29 mouse cellular contexts compared by ENCODE assay signal in genomic region chr11:101675349-101675748, GRCm38 (mm10). TPM values are rescaled to one million over a fixed set of nuclear protein-coding genes. Genes with fewer than 3 reads are reported as not detected.
A peak's percentile ranks its signal among the peaks of the same experiment; 100 is the strongest.
DNase-seq lines count a peak whose midpoint lies in the region; ATAC-seq and TF ChIP-seq lines count a peak whose summit lies in the region.
"Had no signal": no experiment of that assay in that cellular context is flagged by ENCODE, and none has a peak within 500 bp of the region (broad histone marks: within the 10 kb centered on the region; RNA-seq: fewer than 3 reads in every experiment).

No protein-coding gene starts in this region.

- no peaks in the 10 kb centered on the region for H3K27me3 ChIP-seq in kidney, embryonic 15.5 days
- H3K27me3 ChIP-seq in thymus, adult 2 months (ENCODE audit: control insufficient read depth, insufficient read depth, low read length) = no peaks in the 10 kb centered on the region
- H3K27me3 ChIP-seq: embryonic facial prominence, embryonic 13.5 days; heart, embryonic 13.5 days; hindbrain, embryonic 15.5 days; limb, embryonic 13.5 days; midbrain, embryonic 15.5 days; neural tube, embryonic 15.5 days had no signal

- peak; percentile 77 for DNase-seq in kidney, adult 11 months
- peak; percentile 44 for DNase-seq in R1 (ENCODE audit: low read depth, low spot score)
- peak; percentile 78 to 82 for DNase-seq in kidney, adult 8-10 months
- DNase-seq in kidney, postnatal 25 days = peak; percentile 67 to 88
- no peak for DNase-seq in gastrocnemius, postnatal 25 days
- DNase-seq in thymus, adult 2 months = no peak
- DNase-seq in right cerebral cortex, adult 18-20 months = no peak
- DNase-seq: adrenal gland, postnatal 10 days; cerebellum, postnatal 10 days; gastrocnemius, adult 2 months; heart, postnatal 10 days; lung, embryonic 14.5 days; lung, postnatal 14 days; thymus, adult 18-20 months; thymus, postnatal 36 days had no signal

- H3K9me3 ChIP-seq in kidney, embryonic 15.5 days (replicated peaks) = no peaks in the 10 kb centered on the region
- H3K9me3 ChIP-seq: embryonic facial prominence, embryonic 13.5 days; heart, embryonic 13.5 days; hindbrain, embryonic 10.5 days; hindbrain, embryonic 15.5 days; limb, embryonic 13.5 days; midbrain, embryonic 10.5 days; midbrain, embryonic 15.5 days; neural tube, embryonic 15.5 days had no signal

- H3K36me3 ChIP-seq in kidney, embryonic 15.5 days = no peaks in the 10 kb centered on the region
- H3K36me3 ChIP-seq in thymus, adult 2 months (ENCODE audit: control insufficient read depth, insufficient read depth, low read length) = no peaks in the 10 kb centered on the region
- H3K36me3 ChIP-seq: embryonic facial prominence, embryonic 13.5 days; heart, embryonic 13.5 days; hindbrain, embryonic 10.5 days; hindbrain, embryonic 15.5 days; limb, embryonic 13.5 days; midbrain, embryonic 10.5 days; midbrain, embryonic 15.5 days; neural tube, embryonic 15.5 days had no signal

- peaks cover 16% of the 10 kb centered on the region for H3K4me1 ChIP-seq in kidney, embryonic 15.5 days
- no peaks in the 10 kb centered on the region for H3K4me1 ChIP-seq in thymus, adult 2 months (replicated peaks; ENCODE audit: control insufficient read depth, insufficient read depth, low read length)
- H3K4me1 ChIP-seq: limb, embryonic 13.5 days; midbrain, embryonic 15.5 days; neural tube, embryonic 15.5 days had no signal

- ATAC-seq in kidney, embryonic 15.5 days (replicated peaks; ENCODE audit: low FRiP score) = no peak
- ATAC-seq: forebrain, embryonic 16.5 days; inflammation-experienced regulatory T-cells, adult 6 months; midbrain, embryonic 15.5 days had no signal

- no peak overlapping the region for H3K9ac ChIP-seq in kidney, embryonic 15.5 days
- H3K9ac ChIP-seq: embryonic facial prominence, embryonic 13.5 days; heart, embryonic 13.5 days; hindbrain, embryonic 15.5 days; limb, embryonic 13.5 days; liver, embryonic 14.5 days; lung, embryonic 14.5 days; midbrain, embryonic 15.5 days; neural tube, embryonic 15.5 days had no signal

- no peak for TF ChIP-seq CTCF in thymus, adult 2 months (IDR thresholded peaks at IDR 0.05; ENCODE audit: borderline replicate concordance, control insufficient read depth, extremely low read depth, insufficient read depth, low read length, poor library complexity)

- 74% methylated on average over 4 of the region's 4 CpGs for WGBS in kidney, embryonic 15.5 days
- 94% methylated on average over 4 of the region's 4 CpGs for WGBS in thymus, adult 2 months

- TF ChIP-seq POLR2A in thymus, adult 2 months (IDR thresholded peaks at IDR 0.05; ENCODE audit: control insufficient read depth, extremely low read depth, insufficient read depth, low read length, poor library complexity) = no peak

- no peak overlapping the region for H3K4me2 ChIP-seq in kidney, embryonic 15.5 days
- H3K4me2 ChIP-seq: embryonic facial prominence, embryonic 13.5 days; heart, embryonic 13.5 days; hindbrain, embryonic 15.5 days; limb, embryonic 13.5 days; lung, embryonic 14.5 days; midbrain, embryonic 15.5 days; neural tube, embryonic 15.5 days had no signal

- no peak overlapping the region for H3K27ac ChIP-seq in kidney, embryonic 15.5 days
- no peak overlapping the region for H3K27ac ChIP-seq in thymus, adult 2 months (ENCODE audit: control insufficient read depth, insufficient read depth, low read length)
- H3K27ac ChIP-seq: embryonic facial prominence, embryonic 13.5 days; gastrocnemius, adult 2 months; heart, embryonic 13.5 days; hindbrain, embryonic 10.5 days; hindbrain, embryonic 15.5 days; left cerebral cortex, adult 2 months; limb, embryonic 13.5 days; liver, embryonic 14.5 days; midbrain, embryonic 10.5 days; midbrain, embryonic 15.5 days; neural tube, embryonic 15.5 days; stomach, postnatal 0 days had no signal

- no peak overlapping the region for H3K4me3 ChIP-seq in kidney, embryonic 15.5 days (replicated peaks)
- H3K4me3 ChIP-seq in thymus, adult 2 months (ENCODE audit: control insufficient read depth, insufficient read depth, low read length) = no peak overlapping the region
- H3K4me3 ChIP-seq: embryonic facial prominence, embryonic 13.5 days; gastrocnemius, adult 2 months; heart, embryonic 13.5 days; hindbrain, embryonic 10.5 days; hindbrain, embryonic 15.5 days; left cerebral cortex, adult 2 months; limb, embryonic 13.5 days; midbrain, embryonic 10.5 days; midbrain, embryonic 15.5 days; neural tube, embryonic 15.5 days had no signal

RNA-seq across cellular contexts. Expression of gene Arl4d, which starts 10.0 kb away (rescaled TPM):
- polyA plus RNA-seq in kidney, embryonic 15.5 days (2015; fragmentation: Nextera tagmentation; extraction: Ambion mirVana) = 3.9 and 4.1 TPM in 2 replicates
- 1 to 10 TPM; 5.7 to 5.8 TPM for total RNA-seq in gastrocnemius, postnatal 25 days (2021)
- polyA plus RNA-seq in thymus, adult 2 months (2012; rRNA removed) = 4.1 and 5.0 TPM in 2 replicates

RNA-seq across cellular contexts. Expression of gene Rdm1, which starts 48.4 kb away (rescaled TPM):
- polyA plus RNA-seq in kidney, embryonic 15.5 days (2015; fragmentation: Nextera tagmentation; extraction: Ambion mirVana) = 35.5 and 41.1 TPM in 2 replicates
- total RNA-seq in gastrocnemius, postnatal 25 days (2021) = 10 to 100 TPM; 21.6 to 25.0 TPM
- 36.5 and 39.2 TPM in 2 replicates for polyA plus RNA-seq in thymus, adult 2 months (2012; rRNA removed)

RNA-seq across cellular contexts. Expression of gene Dhx8, which starts 57.4 kb away (rescaled TPM):
- 32.3 and 36.1 TPM in 2 replicates for polyA plus RNA-seq in kidney, embryonic 15.5 days (2015; fragmentation: Nextera tagmentation; extraction: Ambion mirVana)
- 10 to 100 TPM; 12.4 TPM for total RNA-seq in gastrocnemius, postnatal 25 days (2021)
- 30.5 and 33.1 TPM in 2 replicates for polyA plus RNA-seq in thymus, adult 2 months (2012; rRNA removed)

Comparison
In these comparisons a context has a peak if more than half of its experiments do, and no peak if none do; other contexts are left out.
1. DNase-seq: peak in kidney, adult 11 months (single experiment), R1 (single experiment), kidney, adult 8-10 months (2 of 2) and kidney, postnatal 25 days (2 of 2); none in gastrocnemius, postnatal 25 days (single experiment), thymus, adult 2 months (single experiment) and right cerebral cortex, adult 18-20 months (single experiment).